Mouse (Mus musculus) embryonic facial prominence, embryonic 11.5 days (tissue): ENCODE measurements around the gene Poln. TPM values are rescaled to one million over a fixed set of nuclear protein-coding genes. Genes with fewer than 3 reads are reported as not detected.

ENCODE experiments used
- ATAC-seq: fragments of 200-750 bp; cut with Nextera tagmentation; replicated peaks from 2 replicates; pipeline ENCODE4 v1.8.0; 2017; ENCODE audit warnings: low read depth; ENCODE audit not compliant: insufficient number of reproducible peaks, low FRiP score, low TSS enrichment
- DNase-seq: peaks from one replicate; pipeline ENCODE4 v3.0.0-alpha.2; 2015; ENCODE audit warnings: low spot score
- H3K27ac ChIP-seq: fragments of 300-500 bp; sonication (generic); replicated peaks from 2 replicates; pipeline ENCODE4 v1.5.1; 2014; ENCODE audit warnings: mild to moderate bottlenecking, low read depth, low read length, control low read depth
- H3K27me3 ChIP-seq: fragments of 300-500 bp; sonication (generic); 2 replicates; pipeline ENCODE4 v1.6.1; 2014; ENCODE audit warnings: mild to moderate bottlenecking, low read length, moderate library complexity, mixed read lengths; ENCODE audit not compliant: control insufficient read depth, insufficient read depth
- H3K36me3 ChIP-seq: fragments of 300-500 bp; sonication (generic); replicated peaks from 2 replicates; pipeline ENCODE4 v1.6.1; 2014; ENCODE audit warnings: low read depth, mild to moderate bottlenecking, low read length, moderate library complexity, mixed read lengths; ENCODE audit not compliant: control insufficient read depth, insufficient read depth
- H3K4me1 ChIP-seq: fragments of 300-500 bp; sonication (generic); 2 replicates; pipeline ENCODE4 v1.6.1; 2014; ENCODE audit warnings: low read length, mixed read lengths; ENCODE audit not compliant: control insufficient read depth, insufficient read depth
- H3K4me2 ChIP-seq: fragments of 300-500 bp; sonication (generic); 2 replicates; pipeline ENCODE4 v1.6.1; 2014; ENCODE audit warnings: low read depth, mild to moderate bottlenecking, control low read depth, low read length, moderate library complexity
- H3K4me3 ChIP-seq: fragments of 300-500 bp; sonication (generic); 2 replicates; pipeline ENCODE4 v1.5.1; 2014; ENCODE audit warnings: low read depth, low read length, control low read depth
- H3K9ac ChIP-seq: fragments of 300-500 bp; sonication (generic); replicated peaks from 2 replicates; pipeline ENCODE4 v1.6.1; 2014; ENCODE audit warnings: mild to moderate bottlenecking, control low read depth, low read length
- H3K9me3 ChIP-seq: fragments of 300-500 bp; sonication (generic); replicated peaks from 2 replicates; pipeline ENCODE4 v1.6.1; 2016; ENCODE audit warnings: mild to moderate bottlenecking, low read length, inconsistent platforms, mixed read lengths; ENCODE audit not compliant: control insufficient read depth
- WGBS: fragments of 180-500 bp; shearing (Covaris S2); extraction: QIAGEN DNeasy Blood & Tissue Kit; methylation state at CpG from one replicate; pipeline ENCODE4 v1.1.7; 2014; 5-methylcytosine and 5-hydroxymethylcytosine counted together
- polyA plus RNA-seq: library from polyadenylated mRNA; unstranded; fragments of >200 nt; fragmentation: Nextera tagmentation; extraction: Ambion mirVana; gene quantifications from 2 replicates; pipeline ENCODE4 v1.2.1, GENCODE M21; 2014

The Poln gene
- polyA plus RNA-seq, 1 experiment from 2014 or later: 0.21 TPM

DNA sequence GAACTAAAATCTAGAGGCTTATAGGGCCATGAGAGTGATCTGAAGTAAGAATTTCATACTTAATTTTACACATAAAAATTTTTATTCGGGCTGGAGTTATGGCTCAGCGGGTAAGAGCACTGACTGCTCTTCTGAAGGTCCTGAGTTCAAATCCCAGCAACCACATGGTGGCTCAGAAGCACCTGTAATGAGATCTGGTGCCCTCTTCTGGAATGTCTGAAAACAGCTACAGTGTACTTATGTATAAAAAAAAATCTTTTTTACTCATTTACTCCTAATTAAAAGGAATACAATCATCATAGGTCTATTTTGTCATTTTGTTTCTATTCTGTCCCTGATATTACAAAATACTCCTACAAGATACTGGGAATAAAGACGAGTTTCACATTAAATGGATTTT, 21.7 kb downstream of the Poln start:
- ATAC-seq: no peak
- no peak overlapping the region for H3K27ac ChIP-seq
- no peaks in the 10 kb centered on the region for H3K4me1 ChIP-seq
- no peak overlapping the region for H3K4me2 ChIP-seq
- H3K27me3 ChIP-seq: no peaks in the 10 kb centered on the region
- H3K9ac ChIP-seq: no peak overlapping the region
- 91% methylated on average over 3 of the region's 3 CpGs for whole genome bisulfite sequencing
- no peak for DNase-seq
- no peaks in the 10 kb centered on the region for H3K36me3 ChIP-seq
- H3K4me3 ChIP-seq: no peak overlapping the region
- no peaks in the 10 kb centered on the region for H3K9me3 ChIP-seq

DNA sequence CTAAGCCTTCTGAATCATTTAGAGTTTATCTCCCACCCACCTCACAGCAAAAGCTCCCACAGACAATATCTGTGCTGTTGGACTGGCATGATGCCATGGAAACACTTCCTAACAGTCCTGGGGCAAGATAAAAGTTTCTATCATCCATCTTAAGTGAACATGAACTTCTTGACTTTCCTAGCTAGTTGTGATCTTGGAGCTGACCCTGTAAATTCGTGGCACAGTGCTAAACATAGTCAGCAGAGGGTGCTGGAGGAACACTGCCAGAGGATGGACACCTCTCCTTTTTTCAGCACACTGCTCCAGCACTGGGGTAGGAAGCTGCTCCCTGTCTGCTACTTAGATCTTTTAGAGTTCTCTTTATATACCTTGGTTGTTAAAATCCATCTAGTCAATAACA, 29.5 kb downstream of the Poln start:
- Histone ChIP-seq H3K36me3 (no peaks in the 10 kb centered on the region), H3K4me3 (no peak overlapping the region), H3K27me3 (no peaks in the 10 kb centered on the region), H3K9me3 (no peaks in the 10 kb centered on the region), H3K4me2 (no peak overlapping the region), H3K27ac (no peak overlapping the region), H3K4me1 (no peaks in the 10 kb centered on the region), H3K9ac (no peak overlapping the region)
- no peak for ATAC-seq
- WGBS: 8% methylated on average over 1 of the region's 1 CpGs
- peak; percentile 24 for DNase-seq

DNA sequence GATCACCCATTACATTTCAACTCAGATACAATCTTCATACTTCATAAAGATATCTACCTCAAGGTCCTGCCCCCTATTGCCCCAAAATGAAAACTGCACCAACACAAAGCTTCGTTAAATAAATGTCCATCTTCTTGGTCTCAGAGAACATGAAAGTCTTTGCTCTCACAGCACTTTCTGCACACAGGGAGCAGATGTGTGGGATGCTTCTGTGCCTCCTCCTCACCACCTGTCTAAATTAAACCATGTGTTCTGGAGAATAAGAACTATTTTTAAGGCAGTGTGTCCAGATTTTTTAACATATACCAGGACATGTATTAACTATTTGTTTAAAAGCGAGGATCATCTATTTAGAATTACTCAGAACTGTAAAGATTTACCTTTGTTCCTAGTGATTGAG, 36.5 kb downstream of the Poln start:
- Histone ChIP-seq H3K36me3 (no peaks in the 10 kb centered on the region), H3K27me3 (no peaks in the 10 kb centered on the region), H3K9me3 (no peaks in the 10 kb centered on the region), H3K9ac (no peak overlapping the region), H3K4me3 (no peak overlapping the region), H3K4me1 (no peaks in the 10 kb centered on the region), H3K4me2 (no peak overlapping the region), H3K27ac (no peak overlapping the region)
- DNase-seq: no peak
- WGBS: 78% methylated on average over 2 of the region's 2 CpGs
- no peak for ATAC-seq

DNA sequence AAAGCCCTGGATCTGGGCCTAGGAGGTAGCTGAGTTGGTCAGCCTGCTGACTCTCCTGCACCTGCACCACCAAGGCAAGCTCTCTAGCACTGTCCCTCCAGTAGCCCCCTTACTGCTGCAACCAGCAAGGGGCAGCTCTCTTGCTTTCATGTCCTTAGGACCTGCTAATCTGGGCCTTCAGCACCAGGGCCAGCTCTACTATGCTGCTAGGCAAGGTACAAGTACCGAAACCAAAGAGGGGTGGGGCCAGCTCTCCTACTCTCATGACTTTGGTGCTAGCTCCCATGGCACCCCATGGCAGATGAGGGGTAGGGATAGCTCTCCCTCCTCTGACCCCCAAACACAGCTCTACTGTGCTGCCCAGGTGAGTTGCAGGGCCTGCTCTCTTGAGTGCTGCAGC, 45.1 kb downstream of the Poln start:
- Histone ChIP-seq H3K4me1 (no peaks in the 10 kb centered on the region), H3K4me3 (no peak overlapping the region), H3K9me3 (no peaks in the 10 kb centered on the region), H3K4me2 (no peak overlapping the region), H3K27me3 (no peaks in the 10 kb centered on the region), H3K27ac (no peak overlapping the region), H3K9ac (no peak overlapping the region), H3K36me3 (no peaks in the 10 kb centered on the region)
- ATAC-seq: no peak
- WGBS: 22% methylated on average over 1 of the region's 1 CpGs
- peak; percentile 6 for DNase-seq

DNA sequence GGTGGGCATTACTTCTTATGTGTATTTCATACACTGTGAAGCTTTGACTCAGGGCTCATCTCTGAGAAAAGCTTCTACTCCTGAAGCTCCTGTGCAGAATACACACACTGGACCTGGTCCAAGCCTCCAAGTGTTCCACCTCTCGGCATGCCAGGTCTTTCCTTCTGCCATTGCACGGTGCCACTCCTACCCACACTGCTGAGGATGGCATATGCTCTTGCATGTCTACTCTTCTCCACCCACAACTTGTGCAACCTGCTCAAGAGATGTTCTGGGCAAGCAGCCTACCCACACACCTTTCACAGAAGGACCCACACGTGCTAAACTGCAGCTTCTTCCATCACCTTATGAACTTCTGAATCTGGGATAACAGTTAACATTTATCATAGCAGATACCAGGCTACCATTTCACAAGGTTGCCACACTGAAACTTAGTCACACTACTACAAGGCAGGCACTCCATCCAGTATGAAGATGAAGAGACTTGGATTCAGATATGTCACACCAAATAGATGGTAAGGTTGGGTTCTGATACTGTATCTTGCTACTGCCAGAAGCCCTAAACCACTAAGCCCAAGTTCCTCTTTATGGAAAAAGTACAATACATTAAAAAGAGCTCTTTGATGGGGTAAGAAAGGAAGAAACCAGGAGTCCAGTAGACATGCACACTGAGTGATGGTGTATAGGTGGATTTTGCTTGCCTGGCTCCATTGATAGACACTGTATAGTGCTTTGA, 50.0 kb downstream of the Poln start:
- H3K9me3 ChIP-seq: no peaks in the 10 kb centered on the region
- no peak overlapping the region for H3K4me2 ChIP-seq
- H3K4me3 ChIP-seq: no peak overlapping the region
- 78% methylated on average over 3 of the region's 3 CpGs for WGBS
- no peaks in the 10 kb centered on the region for H3K27me3 ChIP-seq
- no peak overlapping the region for H3K27ac ChIP-seq
- no peak overlapping the region for H3K9ac ChIP-seq
- H3K36me3 ChIP-seq: no peaks in the 10 kb centered on the region
- ATAC-seq: no peak
- H3K4me1 ChIP-seq: no peaks in the 10 kb centered on the region
- no peak for DNase-seq

DNA sequence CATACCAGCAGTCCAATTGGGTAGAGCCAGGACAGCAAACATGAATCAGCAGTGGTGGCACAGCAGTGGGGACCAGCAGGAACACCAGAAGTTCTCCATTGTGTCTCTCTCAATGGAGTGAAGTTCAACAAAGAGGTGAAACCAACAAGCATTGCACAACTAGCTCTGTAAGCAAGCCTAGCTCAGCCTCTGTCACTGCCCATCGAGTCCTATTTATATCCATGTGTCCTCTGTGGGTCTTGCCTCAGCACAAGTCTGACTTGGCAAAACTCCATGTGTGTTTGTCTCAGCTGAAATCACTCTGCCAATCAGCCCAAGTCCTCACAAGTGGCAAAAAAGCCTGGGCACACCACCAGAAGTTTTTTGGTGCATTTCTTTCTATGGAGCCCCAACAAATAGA, 63.6 kb downstream of the Poln start:
- 70% methylated on average over 1 of the region's 1 CpGs for WGBS
- no peak for ATAC-seq
- no peaks in the 10 kb centered on the region for H3K9me3 ChIP-seq
- no peak for DNase-seq
- H3K4me1 ChIP-seq: no peaks in the 10 kb centered on the region
- H3K36me3 ChIP-seq: no peaks in the 10 kb centered on the region
- no peak overlapping the region for H3K4me3 ChIP-seq
- no peaks in the 10 kb centered on the region for H3K27me3 ChIP-seq
- no peak overlapping the region for H3K27ac ChIP-seq
- no peak overlapping the region for H3K4me2 ChIP-seq
- no peak overlapping the region for H3K9ac ChIP-seq

DNA sequence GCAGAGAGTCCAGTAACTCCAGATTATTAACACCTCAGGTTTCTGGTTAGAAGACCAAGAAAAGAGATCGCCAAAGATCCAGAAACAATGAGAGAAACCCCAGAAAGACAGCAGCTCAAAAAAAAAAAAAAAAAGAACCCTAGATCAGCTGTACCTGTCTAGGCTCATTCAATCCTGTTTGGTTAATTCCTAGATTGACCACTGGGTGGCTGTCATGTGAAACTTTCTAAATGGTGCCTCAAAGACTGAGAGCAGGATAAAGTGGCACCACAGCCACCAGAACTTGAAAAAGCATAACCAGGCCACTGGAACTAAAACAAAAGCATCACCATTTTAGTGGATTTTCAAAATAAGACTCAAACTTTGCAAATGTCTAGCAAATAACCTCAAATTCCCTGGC, 71.9 kb downstream of the Poln start:
- no peaks in the 10 kb centered on the region for H3K27me3 ChIP-seq
- ATAC-seq (no peak), DNase-seq (peak; percentile 79)
- H3K9me3 ChIP-seq: no peaks in the 10 kb centered on the region
- no peak overlapping the region for H3K27ac ChIP-seq
- H3K36me3 ChIP-seq: no peaks in the 10 kb centered on the region
- no peak overlapping the region for H3K4me2 ChIP-seq
- H3K4me1 ChIP-seq: no peaks in the 10 kb centered on the region
- H3K9ac ChIP-seq: no peak overlapping the region
- H3K4me3 ChIP-seq: no peak overlapping the region
- WGBS: 17% methylated on average over 1 of the region's 1 CpGs

DNA sequence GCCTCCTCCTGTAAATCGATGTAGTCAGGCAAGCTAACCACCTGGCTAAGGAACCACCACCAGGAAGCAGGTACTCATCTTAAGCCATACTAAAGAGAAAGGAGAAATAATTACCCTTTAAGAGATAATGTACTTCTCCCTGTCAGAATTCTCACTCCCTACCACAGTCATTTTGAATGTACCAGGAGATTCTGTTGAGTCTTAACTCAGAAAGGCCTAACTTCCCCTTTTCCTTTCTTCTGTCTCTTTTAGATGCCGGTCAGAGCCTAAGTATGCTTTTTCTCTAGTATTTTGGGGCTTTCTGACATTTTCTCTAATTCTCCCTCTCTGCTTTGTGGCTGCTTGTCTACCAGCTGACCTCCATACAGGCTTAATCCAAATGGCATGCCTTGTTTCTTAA, 76.2 kb downstream of the Poln start:
- Histone ChIP-seq H3K27ac (no peak overlapping the region), H3K27me3 (no peaks in the 10 kb centered on the region), H3K4me2 (no peak overlapping the region), H3K9ac (no peak overlapping the region), H3K4me3 (no peak overlapping the region), H3K9me3 (no peaks in the 10 kb centered on the region), H3K4me1 (no peaks in the 10 kb centered on the region), H3K36me3 (no peaks in the 10 kb centered on the region)
- 79% methylated on average over 2 of the region's 2 CpGs for WGBS
- no peak for ATAC-seq
- no peak for DNase-seq
